Comparison of ENCODE assay signal across 24 mouse cellular contexts in genomic region chr1:40936729-40937128, GRCm38 (mm10).
"Had no signal": no experiment of that assay in that cellular context is flagged by ENCODE, and none has a peak within 500 bp of the region (broad histone marks: within the 10 kb centered on the region; RNA-seq: fewer than 3 reads in every experiment).

No protein-coding gene starts in this region.

- H3K4me2 ChIP-seq: embryonic facial prominence, embryonic 12.5 days; embryonic facial prominence, embryonic 13.5 days; embryonic facial prominence, embryonic 15.5 days; forebrain, embryonic 12.5 days; forebrain, embryonic 13.5 days; forebrain, embryonic 15.5 days had no signal

- H3K4me3 ChIP-seq: embryonic facial prominence, embryonic 10.5 days; embryonic facial prominence, embryonic 12.5 days; embryonic facial prominence, embryonic 13.5 days; embryonic facial prominence, embryonic 15.5 days; erythroblast, embryonic 14.5 days; forebrain, embryonic 10.5 days; forebrain, embryonic 12.5 days; forebrain, embryonic 13.5 days; forebrain, embryonic 15.5 days; gastrocnemius, adult 2 months; heart, adult 2 months had no signal

- DNase-seq: cerebellum, adult 9-10 months; cerebellum, adult 9-11 months; cerebellum, postnatal 14 days; cerebellum, postnatal 25 days; cerebellum, postnatal 36 days; embryo, embryonic 11 days; forebrain, postnatal 0 days; gastrocnemius, adult 2 months; gastrocnemius, postnatal 10 days; gastrocnemius, postnatal 14 days; gastrocnemius, postnatal 25 days; gastrocnemius, postnatal 36 days; heart, adult 11 months; heart, adult 18-20 months; heart, adult 2 months had no signal

- H3K36me3 ChIP-seq: embryonic facial prominence, embryonic 10.5 days; embryonic facial prominence, embryonic 12.5 days; embryonic facial prominence, embryonic 13.5 days; embryonic facial prominence, embryonic 15.5 days; forebrain, embryonic 10.5 days; forebrain, embryonic 12.5 days; forebrain, embryonic 15.5 days had no signal

- H3K27me3 ChIP-seq: embryonic facial prominence, embryonic 12.5 days; embryonic facial prominence, embryonic 13.5 days; embryonic facial prominence, embryonic 15.5 days; forebrain, embryonic 12.5 days; forebrain, embryonic 13.5 days; forebrain, embryonic 15.5 days had no signal
